Mouse (Mus musculus): Measurements from ENCODE around the gene Zfp2. TPM values are rescaled to one million over a fixed set of nuclear protein-coding genes. Genes with fewer than 3 reads are reported as not detected.

Zfp2 gene
- total and polyA plus RNA-seq, 2 experiments from 2014 or later = 2.4 to 5.3 TPM

- DNase-seq (ENCODE audit: low spot score) = no peak
- Histone ChIP-seq H3K9me3 (replicated peaks; ENCODE audit: control insufficient read depth, low read length) (no peaks in the 10 kb centered on the region), H3K4me1 (ENCODE audit: control insufficient read depth, insufficient read depth) (no peaks in the 10 kb centered on the region), H3K4me2 (ENCODE audit: low read depth, low read length) (no peak overlapping the region), H3K9ac (replicated peaks; ENCODE audit: low read depth, low read length) (no peak overlapping the region), H3K27me3 (ENCODE audit: control insufficient read depth, insufficient read depth, low read length) (peaks cover 25% of the 10 kb centered on the region), H3K27ac (ENCODE audit: low read depth) (no peak overlapping the region), H3K4me3 (ENCODE audit: low read depth, low read length) (no peak overlapping the region), H3K36me3 (replicated peaks; ENCODE audit: control insufficient read depth, insufficient read depth, low read length) (no peaks in the 10 kb centered on the region)
- 65% methylated on average over 12 of the region's 12 CpGs for WGBS
- TF ChIP-seq CTCF (IDR thresholded peaks at IDR 0.05; ENCODE audit: low read depth) (no peak), EP300 (IDR thresholded peaks at IDR 0.05; ENCODE audit: low read depth) (no peak)
- no peak for ATAC-seq (ENCODE audit: insufficient read depth, low read depth)
Observed at GRCm38 (mm10) chr11:50942386-50942785, 26.4 kb upstream of the Zfp2 start.

GRCm38 (mm10) chr11:50939621-50940366 is 23.8 kb upstream of the Zfp2 start:
- Histone ChIP-seq H3K9me3 (replicated peaks; ENCODE audit: control insufficient read depth, low read length) (no peaks in the 10 kb centered on the region), H3K36me3 (replicated peaks; ENCODE audit: control insufficient read depth, insufficient read depth, low read length) (no peaks in the 10 kb centered on the region), H3K4me1 (ENCODE audit: control insufficient read depth, insufficient read depth) (no peaks in the 10 kb centered on the region), H3K4me3 (ENCODE audit: low read depth, low read length) (no peak overlapping the region), H3K4me2 (ENCODE audit: low read depth, low read length) (no peak overlapping the region), H3K27ac (ENCODE audit: low read depth) (no peak overlapping the region), H3K9ac (replicated peaks; ENCODE audit: low read depth, low read length) (no peak overlapping the region), H3K27me3 (ENCODE audit: control insufficient read depth, insufficient read depth, low read length) (peaks cover 22% of the 10 kb centered on the region)
- WGBS = 31% methylated on average over 14 of the region's 14 CpGs
- TF ChIP-seq EP300 (IDR thresholded peaks at IDR 0.05; ENCODE audit: low read depth) (no peak), CTCF (IDR thresholded peaks at IDR 0.05; ENCODE audit: low read depth) (peak; percentile 90)
- DNase-seq (ENCODE audit: low spot score) = peak; percentile 80
- no peak for ATAC-seq (ENCODE audit: insufficient read depth, low read depth)

- DNase-seq (ENCODE audit: low spot score) (no peak), ATAC-seq (ENCODE audit: insufficient read depth, low read depth) (no peak)
- TF ChIP-seq CTCF (IDR thresholded peaks at IDR 0.05; ENCODE audit: low read depth) (no peak), EP300 (IDR thresholded peaks at IDR 0.05; ENCODE audit: low read depth) (no peak)
- Histone ChIP-seq H3K4me1 (ENCODE audit: control insufficient read depth, insufficient read depth) (no peaks in the 10 kb centered on the region), H3K27me3 (ENCODE audit: control insufficient read depth, insufficient read depth, low read length) (peaks cover 15% of the 10 kb centered on the region; the same call in 1 of the 2 replicates), H3K27ac (ENCODE audit: low read depth) (no peak overlapping the region), H3K4me3 (ENCODE audit: low read depth, low read length) (no peak overlapping the region), H3K4me2 (ENCODE audit: low read depth, low read length) (no peak overlapping the region), H3K9ac (replicated peaks; ENCODE audit: low read depth, low read length) (no peak overlapping the region), H3K9me3 (replicated peaks; ENCODE audit: control insufficient read depth, low read length) (no peaks in the 10 kb centered on the region), H3K36me3 (replicated peaks; ENCODE audit: control insufficient read depth, insufficient read depth, low read length) (no peaks in the 10 kb centered on the region)
- WGBS = 63% methylated on average over 8 of the region's 8 CpGs
Observed at GRCm38 (mm10) chr11:50938435-50938834, 22.5 kb upstream of the Zfp2 start.

- Histone ChIP-seq H3K4me3 (ENCODE audit: low read depth, low read length) (no peak overlapping the region), H3K9me3 (replicated peaks; ENCODE audit: control insufficient read depth, low read length) (no peaks in the 10 kb centered on the region), H3K9ac (replicated peaks; ENCODE audit: low read depth, low read length) (no peak overlapping the region), H3K27me3 (ENCODE audit: control insufficient read depth, insufficient read depth, low read length) (no peaks in the 10 kb centered on the region), H3K36me3 (replicated peaks; ENCODE audit: control insufficient read depth, insufficient read depth, low read length) (no peaks in the 10 kb centered on the region), H3K4me1 (ENCODE audit: control insufficient read depth, insufficient read depth) (0 out of 2 replicates have a peak, but pooled peaks cover 9% of the 10 kb centered on the region), H3K27ac (ENCODE audit: low read depth) (no peak overlapping the region), H3K4me2 (ENCODE audit: low read depth, low read length) (peak overlapping the region; percentile 94; the same call in 1 of the 2 replicates)
- TF ChIP-seq CTCF (IDR thresholded peaks at IDR 0.05; ENCODE audit: low read depth) (no peak), EP300 (IDR thresholded peaks at IDR 0.05; ENCODE audit: low read depth) (no peak)
- DNase-seq (ENCODE audit: low spot score) = no peak
- no peak for ATAC-seq (ENCODE audit: insufficient read depth, low read depth)
- WGBS = 66% methylated on average over 1 of the region's 1 CpGs
Observed at GRCm38 (mm10) chr11:50932040-50932439, 16.1 kb upstream of the Zfp2 start.

GRCm38 (mm10) chr11:50931451-50931866 is 15.5 kb upstream of the Zfp2 start, which contains the start of gene Zfp354b:
Gene Zfp354b, minus strand, starts transcription at chr11:50931633.
- 0 out of 2 replicates have a peak within 1 kb of the TSS, but pooled peaks have one; percentile 41 for H3K27ac ChIP-seq (ENCODE audit: low read depth)
- under 1% methylated on average over 18 of the region's 18 CpGs for WGBS
- peak; percentile 85 for ATAC-seq (ENCODE audit: insufficient read depth, low read depth)

More at GRCm38 (mm10) chr11:50931451-50931866, 15.5 kb upstream of the Zfp2 start, which contains the start of gene Zfp354b:
- TF ChIP-seq CTCF (IDR thresholded peaks at IDR 0.05; ENCODE audit: low read depth) (no peak), EP300 (IDR thresholded peaks at IDR 0.05; ENCODE audit: low read depth) (no peak)
- Histone ChIP-seq H3K4me1 (ENCODE audit: control insufficient read depth, insufficient read depth) (0 out of 2 replicates have a peak, but pooled peaks cover 9% of the 10 kb centered on the region), H3K9me3 (replicated peaks; ENCODE audit: control insufficient read depth, low read length) (no peaks in the 10 kb centered on the region), H3K4me3 (ENCODE audit: low read depth, low read length) (peak within 1 kb of the TSS; percentile 58), H3K36me3 (replicated peaks; ENCODE audit: control insufficient read depth, insufficient read depth, low read length) (no peaks in the 10 kb centered on the region), H3K9ac (replicated peaks; ENCODE audit: low read depth, low read length) (peak within 1 kb of the TSS; percentile 65), H3K4me2 (ENCODE audit: low read depth, low read length) (peak within 1 kb of the TSS; percentile 94), H3K27me3 (ENCODE audit: control insufficient read depth, insufficient read depth, low read length) (no peaks in the 10 kb centered on the region)
- peak; percentile 86 for DNase-seq (ENCODE audit: low spot score)

All from heart, postnatal 0 days (tissue).